Mouse (Mus musculus): Measurements from ENCODE around the gene Gm21969. TPM values are rescaled to one million over a fixed set of nuclear protein-coding genes. Genes with fewer than 3 reads are reported as not detected.

The Gm21969 gene
- polyA plus RNA-seq, 1 experiment from 2014 or later, result not detected

DNA sequence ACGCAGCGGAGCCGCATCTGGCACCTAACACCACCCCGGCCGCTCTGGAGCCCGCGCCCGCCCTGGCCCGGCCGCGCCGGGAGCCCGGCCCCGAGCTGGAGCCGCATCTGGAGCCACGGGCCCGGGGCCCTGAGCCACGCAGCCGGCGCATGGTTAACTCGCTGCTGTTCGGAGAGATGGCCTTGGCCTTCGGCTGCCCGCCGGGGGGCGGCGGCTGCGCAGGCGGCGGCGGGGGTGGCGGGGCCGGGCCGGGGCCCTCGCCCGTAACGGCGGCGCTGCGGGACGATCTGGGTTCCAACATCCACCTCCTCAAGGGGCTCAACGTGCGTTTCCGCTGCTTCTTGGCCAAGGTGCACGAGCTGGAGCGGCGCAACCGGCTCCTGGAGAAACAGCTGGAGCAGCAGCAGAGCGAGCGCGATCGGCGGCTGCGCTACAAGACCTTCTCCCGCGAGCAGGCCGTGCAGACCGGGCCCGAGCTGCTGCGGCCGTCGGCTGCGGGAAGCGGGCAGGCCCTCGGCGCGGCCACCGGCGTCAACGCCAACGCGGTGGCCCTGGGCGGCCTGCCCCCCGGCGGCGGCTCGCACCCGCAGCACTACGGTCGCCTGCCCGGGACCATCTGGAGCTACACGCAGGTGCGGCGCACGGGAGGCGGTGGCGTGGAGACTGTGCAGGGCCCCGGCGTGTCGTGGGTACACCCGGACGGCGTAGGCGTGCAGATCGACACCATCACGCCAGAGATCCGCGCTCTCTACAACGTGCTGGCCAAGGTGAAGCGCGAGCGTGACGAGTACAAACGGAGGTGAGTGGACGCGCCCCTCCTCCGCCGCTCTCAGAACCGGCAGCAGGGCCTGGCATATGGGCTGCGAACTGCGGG is 27.9 kb upstream of the Gm21969 start:
- Histone ChIP-seq H3K27ac (ENCODE audit: low read depth, low read length) (peak overlapping the region; percentile 85), H3K9ac (ENCODE audit: low read depth, low read length) (peak overlapping the region; percentile 91), H3K4me1 (ENCODE audit: control insufficient read depth, insufficient read depth, low read length) (peaks cover 35% of the 10 kb centered on the region), H3K36me3 (ENCODE audit: control insufficient read depth, insufficient read depth, low read length) (no peaks in the 10 kb centered on the region), H3K4me2 (peak overlapping the region; percentile 94), H3K4me3 (ENCODE audit: low read depth, low read length) (peak overlapping the region; percentile 86), H3K27me3 (ENCODE audit: control insufficient read depth, insufficient read depth, low read length) (peaks cover 4% of the 10 kb centered on the region; the same call in 1 of the 2 replicates), H3K9me3 (replicated peaks; ENCODE audit: control insufficient read depth, low read length) (no peaks in the 10 kb centered on the region)
- under 1% methylated on average over 110 of the region's 111 CpGs for WGBS (ENCODE audit: insufficient replicate concordance)
- ATAC-seq (replicated peaks; ENCODE audit: insufficient number of reproducible peaks, low FRiP score, low TSS enrichment), result peak; percentile 8; the same call in 1 of the 2 replicates

DNA sequence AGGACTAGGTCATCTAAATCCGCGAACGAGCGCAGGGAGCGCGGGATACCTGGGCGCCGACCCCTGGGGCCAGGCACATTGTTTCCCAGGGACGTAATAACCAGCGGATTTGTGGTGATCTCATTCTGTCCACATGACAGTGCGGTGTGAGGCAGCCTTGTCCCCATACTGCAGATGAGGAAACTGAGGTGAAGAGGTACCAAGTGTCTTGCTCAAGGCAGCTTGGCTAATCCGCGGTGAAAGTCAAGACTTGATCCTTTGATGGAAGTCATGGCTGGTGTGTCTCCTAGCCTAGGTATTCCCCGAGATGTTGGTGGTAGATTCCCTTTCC is 27.3 kb upstream of the Gm21969 start:
- ATAC-seq (replicated peaks; ENCODE audit: insufficient number of reproducible peaks, low FRiP score, low TSS enrichment), result no peak
- Histone ChIP-seq H3K27me3 (ENCODE audit: control insufficient read depth, insufficient read depth, low read length) (peaks cover 4% of the 10 kb centered on the region; the same call in 1 of the 2 replicates), H3K4me1 (ENCODE audit: control insufficient read depth, insufficient read depth, low read length) (peaks cover 41% of the 10 kb centered on the region), H3K27ac (ENCODE audit: low read depth, low read length) (peak overlapping the region; percentile 85; the same call in 1 of the 2 replicates), H3K36me3 (ENCODE audit: control insufficient read depth, insufficient read depth, low read length) (no peaks in the 10 kb centered on the region), H3K4me3 (ENCODE audit: low read depth, low read length) (peak overlapping the region; percentile 86), H3K9me3 (replicated peaks; ENCODE audit: control insufficient read depth, low read length) (no peaks in the 10 kb centered on the region), H3K4me2 (peak overlapping the region; percentile 94), H3K9ac (ENCODE audit: low read depth, low read length) (peak overlapping the region; percentile 91)
- 7% methylated on average over 14 of the region's 14 CpGs for WGBS (ENCODE audit: insufficient replicate concordance)

DNA sequence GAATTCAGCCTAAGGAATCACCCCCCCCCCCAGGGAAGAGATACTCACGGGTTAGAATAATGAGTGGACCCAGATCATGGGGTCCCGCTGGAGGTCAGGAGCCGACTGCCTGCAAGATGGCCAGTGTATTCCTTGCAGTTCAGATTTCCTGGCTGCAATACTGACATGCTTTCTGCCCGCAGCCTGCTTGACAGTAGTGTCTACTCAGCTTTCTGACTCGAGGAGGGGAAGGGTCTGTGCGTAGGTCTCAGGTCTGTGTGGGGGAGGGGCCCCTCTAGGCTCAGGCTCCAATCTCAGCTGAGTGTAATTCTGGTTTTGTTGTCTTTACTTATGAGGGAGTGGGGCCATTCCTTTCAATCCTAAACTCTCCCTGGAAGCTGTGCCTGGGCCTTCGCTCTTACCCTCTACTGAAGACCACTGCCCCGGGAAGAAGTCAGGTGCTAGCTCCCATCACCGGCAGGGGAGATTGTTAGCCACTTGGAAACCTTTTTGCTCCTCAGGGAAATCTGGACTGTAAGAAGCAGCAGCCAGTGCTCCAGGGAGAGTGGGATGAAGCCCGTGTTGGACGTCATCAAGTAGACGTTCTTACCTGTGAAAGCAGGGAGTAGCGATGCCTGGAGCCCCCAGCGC is 26.6 kb upstream of the Gm21969 start:
- WGBS (ENCODE audit: insufficient replicate concordance), result 45% methylated on average over 14 of the region's 14 CpGs
- no peaks in the 10 kb centered on the region for H3K36me3 ChIP-seq (ENCODE audit: control insufficient read depth, insufficient read depth, low read length)
- H3K27me3 ChIP-seq (ENCODE audit: control insufficient read depth, insufficient read depth, low read length), result peaks cover 4% of the 10 kb centered on the region; the same call in 1 of the 2 replicates
- H3K4me1 ChIP-seq (ENCODE audit: control insufficient read depth, insufficient read depth, low read length), result peaks cover 47% of the 10 kb centered on the region
- ATAC-seq (replicated peaks; ENCODE audit: insufficient number of reproducible peaks, low FRiP score, low TSS enrichment), result no peak
- no peaks in the 10 kb centered on the region for H3K9me3 ChIP-seq (replicated peaks; ENCODE audit: control insufficient read depth, low read length)
- H3K27ac ChIP-seq (ENCODE audit: low read depth, low read length), result no peak overlapping the region
- H3K4me3 ChIP-seq (ENCODE audit: low read depth, low read length), result peak overlapping the region; percentile 86
- peak overlapping the region; percentile 94 for H3K4me2 ChIP-seq
- H3K9ac ChIP-seq (ENCODE audit: low read depth, low read length), result peak overlapping the region; percentile 91; the same call in 1 of the 2 replicates

DNA sequence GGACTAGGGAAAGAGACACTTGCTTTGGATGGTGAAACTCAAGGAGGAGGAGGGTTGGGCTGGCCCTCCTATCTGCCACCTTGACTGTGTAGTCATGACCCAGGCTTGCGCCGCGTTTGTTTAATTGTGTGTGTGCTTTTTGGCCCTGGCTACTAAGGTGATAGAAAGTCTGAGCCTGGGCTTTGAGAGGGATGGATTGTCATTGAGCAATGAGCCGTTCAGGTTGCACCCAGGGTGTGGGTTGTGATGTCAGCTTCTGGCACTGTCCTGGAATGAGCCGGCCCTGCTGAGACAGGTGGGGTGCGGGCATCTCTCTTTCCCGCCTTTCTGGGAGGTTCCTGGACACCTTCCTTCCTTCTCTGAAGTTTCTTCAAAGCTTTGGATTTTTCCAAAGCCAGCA is 26.0 kb upstream of the Gm21969 start:
- Histone ChIP-seq H3K4me2 (peak overlapping the region; percentile 94), H3K4me1 (ENCODE audit: control insufficient read depth, insufficient read depth, low read length) (peaks cover 54% of the 10 kb centered on the region), H3K4me3 (ENCODE audit: low read depth, low read length) (peak overlapping the region; percentile 86), H3K9ac (ENCODE audit: low read depth, low read length) (peak overlapping the region; percentile 91; the same call in 1 of the 2 replicates), H3K9me3 (replicated peaks; ENCODE audit: control insufficient read depth, low read length) (no peaks in the 10 kb centered on the region), H3K27ac (ENCODE audit: low read depth, low read length) (no peak overlapping the region), H3K36me3 (ENCODE audit: control insufficient read depth, insufficient read depth, low read length) (no peaks in the 10 kb centered on the region), H3K27me3 (ENCODE audit: control insufficient read depth, insufficient read depth, low read length) (peaks cover 4% of the 10 kb centered on the region; the same call in 1 of the 2 replicates)
- ATAC-seq (replicated peaks; ENCODE audit: insufficient number of reproducible peaks, low FRiP score, low TSS enrichment), result no peak
- WGBS (ENCODE audit: insufficient replicate concordance), result 80% methylated on average over 7 of the region's 7 CpGs

DNA sequence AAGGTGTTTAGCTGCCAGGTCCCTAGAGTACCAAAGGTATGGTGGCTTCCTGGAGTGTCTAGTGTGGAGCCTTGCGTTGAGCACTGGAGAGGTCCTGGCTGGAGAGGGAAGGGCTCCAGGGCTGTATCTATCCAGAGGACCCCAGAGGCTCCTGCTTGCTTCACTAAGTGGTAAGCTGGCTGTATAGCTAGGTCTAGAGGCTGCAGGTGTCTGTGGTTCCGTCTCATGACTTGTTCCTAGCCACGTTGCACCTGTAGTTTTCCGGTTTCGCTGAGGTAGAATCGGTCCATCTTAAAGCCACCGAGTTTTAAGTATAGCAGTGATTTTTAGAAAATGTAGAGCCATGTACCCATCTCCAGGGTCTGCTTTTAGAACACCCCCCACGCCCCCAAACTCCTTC is 24.6 kb upstream of the Gm21969 start:
- peak overlapping the region; percentile 10; the same call in 1 of the 2 replicates for H3K27ac ChIP-seq (ENCODE audit: low read depth, low read length)
- WGBS (ENCODE audit: insufficient replicate concordance), result 74% methylated on average over 8 of the region's 8 CpGs

DNA sequence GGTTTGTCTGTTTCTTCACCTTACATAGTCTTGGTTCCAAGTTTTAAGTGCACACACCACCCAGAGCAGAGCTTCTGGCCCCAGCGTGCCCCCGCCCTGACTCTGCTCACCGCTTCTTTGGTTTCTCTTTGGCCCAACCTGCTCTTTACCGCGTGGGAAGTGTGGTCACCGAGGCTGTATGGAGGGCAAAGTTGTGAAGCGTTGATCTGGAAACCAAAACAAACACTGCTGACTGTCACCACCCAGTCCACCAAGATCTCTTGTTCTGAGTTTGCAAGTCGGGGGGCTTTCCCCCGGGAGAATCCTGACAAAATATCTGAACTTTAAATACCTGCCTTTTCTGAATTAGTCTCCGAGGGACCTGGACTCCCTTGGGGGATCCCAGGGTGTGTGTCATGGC is 24.0 kb upstream of the Gm21969 start:
- peak overlapping the region; percentile 16; the same call in 1 of the 2 replicates for H3K9ac ChIP-seq (ENCODE audit: low read depth, low read length)

More for the DNA sequence above, 24.6 kb upstream of the Gm21969 start:
- Histone ChIP-seq H3K9me3 (replicated peaks; ENCODE audit: control insufficient read depth, low read length) (no peaks in the 10 kb centered on the region), H3K9ac (ENCODE audit: low read depth, low read length) (0 out of 2 replicates have a peak overlapping the region, but pooled peaks have one; percentile 28), H3K36me3 (ENCODE audit: control insufficient read depth, insufficient read depth, low read length) (no peaks in the 10 kb centered on the region), H3K4me1 (ENCODE audit: control insufficient read depth, insufficient read depth, low read length) (peaks cover 64% of the 10 kb centered on the region), H3K4me2 (peak overlapping the region; percentile 25), H3K4me3 (ENCODE audit: low read depth, low read length) (peak overlapping the region; percentile 5; the same call in 1 of the 2 replicates), H3K27me3 (ENCODE audit: control insufficient read depth, insufficient read depth, low read length) (no peaks in the 10 kb centered on the region)
- ATAC-seq (replicated peaks; ENCODE audit: insufficient number of reproducible peaks, low FRiP score, low TSS enrichment), result no peak

DNA sequence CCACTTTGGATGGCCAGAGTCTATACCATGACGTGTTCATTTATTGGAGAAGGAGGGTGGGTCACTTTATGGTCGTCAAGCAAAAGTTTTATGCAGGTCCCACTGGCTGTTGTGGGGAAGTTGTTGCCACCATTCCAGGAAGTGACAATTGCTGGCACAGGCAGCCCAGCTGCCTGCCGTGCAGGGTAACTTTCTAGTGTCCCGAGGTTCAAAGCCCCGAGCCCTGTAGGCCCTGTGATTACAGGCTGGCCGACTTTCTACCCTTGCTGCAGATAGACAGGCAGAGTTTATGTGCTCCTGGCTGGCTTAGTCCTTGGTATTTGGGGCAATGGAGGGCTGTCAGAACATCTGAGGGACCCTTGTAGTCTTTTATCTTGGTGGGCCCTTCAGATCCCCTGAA is 23.5 kb upstream of the Gm21969 start:
- 44% methylated on average over 6 of the region's 6 CpGs for WGBS (ENCODE audit: insufficient replicate concordance)
- H3K27ac ChIP-seq (ENCODE audit: low read depth, low read length), result peak overlapping the region; percentile 92
- H3K4me3 ChIP-seq (ENCODE audit: low read depth, low read length), result no peak overlapping the region
- peak overlapping the region; percentile 25; the same call in 1 of the 2 replicates for H3K4me2 ChIP-seq
- ATAC-seq (replicated peaks; ENCODE audit: insufficient number of reproducible peaks, low FRiP score, low TSS enrichment), result no peak
- H3K27me3 ChIP-seq (ENCODE audit: control insufficient read depth, insufficient read depth, low read length), result no peaks in the 10 kb centered on the region
- no peaks in the 10 kb centered on the region for H3K36me3 ChIP-seq (ENCODE audit: control insufficient read depth, insufficient read depth, low read length)
- H3K9ac ChIP-seq (ENCODE audit: low read depth, low read length), result peak overlapping the region; percentile 16
- H3K9me3 ChIP-seq (replicated peaks; ENCODE audit: control insufficient read depth, low read length), result no peaks in the 10 kb centered on the region
- H3K4me1 ChIP-seq (ENCODE audit: control insufficient read depth, insufficient read depth, low read length), result peaks cover 62% of the 10 kb centered on the region

More for the DNA sequence above, 24.0 kb upstream of the Gm21969 start:
- Histone ChIP-seq H3K36me3 (ENCODE audit: control insufficient read depth, insufficient read depth, low read length) (no peaks in the 10 kb centered on the region), H3K9me3 (replicated peaks; ENCODE audit: control insufficient read depth, low read length) (no peaks in the 10 kb centered on the region), H3K4me1 (ENCODE audit: control insufficient read depth, insufficient read depth, low read length) (peaks cover 59% of the 10 kb centered on the region), H3K4me3 (ENCODE audit: low read depth, low read length) (no peak overlapping the region), H3K4me2 (peak overlapping the region; percentile 25; the same call in 1 of the 2 replicates), H3K27ac (ENCODE audit: low read depth, low read length) (no peak overlapping the region), H3K27me3 (ENCODE audit: control insufficient read depth, insufficient read depth, low read length) (no peaks in the 10 kb centered on the region)
- ATAC-seq (replicated peaks; ENCODE audit: insufficient number of reproducible peaks, low FRiP score, low TSS enrichment), result no peak
- WGBS (ENCODE audit: insufficient replicate concordance), result 35% methylated on average over 10 of the region's 10 CpGs

DNA sequence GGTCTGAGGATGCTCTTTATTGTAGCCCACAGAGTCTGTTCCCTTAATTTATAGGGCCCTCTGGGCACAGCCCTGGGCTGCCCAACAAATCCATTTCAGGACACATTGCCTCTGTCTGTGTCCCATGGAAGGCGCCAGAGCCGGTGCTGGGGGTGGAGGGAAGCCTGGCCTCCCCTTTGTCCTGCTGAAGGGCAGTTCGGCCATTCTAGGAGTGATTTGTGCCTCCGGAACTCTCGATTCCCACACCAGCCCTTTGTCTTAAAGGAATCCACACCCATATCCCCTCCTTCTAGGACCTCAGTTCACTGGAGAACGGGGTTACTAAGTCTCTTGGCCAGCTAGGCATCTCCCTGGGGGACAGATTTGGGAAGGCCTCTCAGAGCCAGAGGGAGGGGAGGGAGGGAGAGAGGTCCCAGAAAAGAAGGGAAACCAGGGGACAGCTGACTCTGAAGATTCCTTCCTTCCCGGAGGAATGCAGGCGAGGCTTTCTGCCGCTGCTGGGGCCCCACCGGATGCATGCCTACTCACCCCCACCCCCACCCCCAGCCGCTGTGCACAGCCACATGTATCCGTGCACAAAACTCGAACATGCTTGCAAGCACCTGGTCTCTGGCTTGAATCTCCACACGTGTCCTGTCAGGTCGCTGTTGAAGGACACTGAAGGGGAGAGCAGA is 22.2 kb upstream of the Gm21969 start:
- Histone ChIP-seq H3K9me3 (replicated peaks; ENCODE audit: control insufficient read depth, low read length) (no peaks in the 10 kb centered on the region), H3K36me3 (ENCODE audit: control insufficient read depth, insufficient read depth, low read length) (no peaks in the 10 kb centered on the region)

More for the DNA sequence above, 22.2 kb upstream of the Gm21969 start:
- 10% methylated on average over 14 of the region's 15 CpGs for WGBS (ENCODE audit: insufficient replicate concordance)
- peak overlapping the region; percentile 15; the same call in 1 of the 2 replicates for H3K4me3 ChIP-seq (ENCODE audit: low read depth, low read length)
- ATAC-seq (replicated peaks; ENCODE audit: insufficient number of reproducible peaks, low FRiP score, low TSS enrichment), result peak; percentile 45; the same call in 1 of the 2 replicates
- peaks cover 68% of the 10 kb centered on the region for H3K4me1 ChIP-seq (ENCODE audit: control insufficient read depth, insufficient read depth, low read length)
- no peaks in the 10 kb centered on the region for H3K27me3 ChIP-seq (ENCODE audit: control insufficient read depth, insufficient read depth, low read length)
- peak overlapping the region; percentile 92 for H3K27ac ChIP-seq (ENCODE audit: low read depth, low read length)
- H3K9ac ChIP-seq (ENCODE audit: low read depth, low read length), result peak overlapping the region; percentile 74
- peak overlapping the region; percentile 60 for H3K4me2 ChIP-seq
